Mouse (Mus musculus) intestine, postnatal 0 days (tissue): Measurements from ENCODE around the gene Hc. TPM values are rescaled to one million over a fixed set of nuclear protein-coding genes. Genes with fewer than 3 reads are reported as not detected.

ENCODE experiments used
- ATAC-seq: fragments of 200-750 bp; cut with Nextera tagmentation; 2 replicates; pipeline ENCODE4 v1.8.0; 2017; ENCODE audit warnings: mild to moderate bottlenecking, moderate TSS enrichment, moderate library complexity
- H3K27ac ChIP-seq: fragments of 300-500 bp; sonication (generic); 2 replicates; pipeline ENCODE4 v1.5.1; 2014; ENCODE audit warnings: mild to moderate bottlenecking, low read depth, low read length, moderate library complexity
- H3K27me3 ChIP-seq: fragments of 300-500 bp; sonication (generic); replicated peaks from 2 replicates; pipeline ENCODE4 v1.6.1; 2014; ENCODE audit warnings: low read length, mixed read lengths; ENCODE audit not compliant: control insufficient read depth, insufficient read depth
- H3K36me3 ChIP-seq: fragments of 300-500 bp; sonication (generic); 2 replicates; pipeline ENCODE4 v1.6.1; 2014; ENCODE audit warnings: mild to moderate bottlenecking, moderate library complexity; ENCODE audit not compliant: control insufficient read depth, insufficient read depth
- H3K4me1 ChIP-seq: fragments of 300-500 bp; sonication (generic); replicated peaks from 2 replicates; pipeline ENCODE4 v1.6.1; 2014; ENCODE audit warnings: antibody characterized with exemption, low read length, mixed read lengths; ENCODE audit not compliant: control insufficient read depth, insufficient read depth
- H3K4me2 ChIP-seq: fragments of 300-500 bp; sonication (generic); replicated peaks from 2 replicates; pipeline ENCODE4 v1.6.1; 2014; ENCODE audit warnings: low read depth, mild to moderate bottlenecking, moderate library complexity
- H3K4me3 ChIP-seq: fragments of 300-500 bp; sonication (generic); 2 replicates; pipeline ENCODE4 v1.5.1; 2014; ENCODE audit warnings: low read depth, low read length
- H3K9ac ChIP-seq: fragments of 300-500 bp; sonication (generic); 2 replicates; pipeline ENCODE4 v1.6.1; 2014; ENCODE audit warnings: mild to moderate bottlenecking, low read depth, low read length
- H3K9me3 ChIP-seq: fragments of 300-500 bp; sonication (generic); 2 replicates; pipeline ENCODE4 v1.6.1; 2016; ENCODE audit warnings: mixed run types; ENCODE audit not compliant: control insufficient read depth
- CTCF ChIP-seq: sonication (generic); IDR thresholded peaks from 2 replicates; pipeline ENCODE4 v1.5.1; 2016; ENCODE audit warnings: low read depth, mild to moderate bottlenecking, control low read depth, antibody characterized with exemption, moderate library complexity
- WGBS: fragments of 180-500 bp; shearing (Covaris S2); extraction: QIAGEN DNeasy Blood & Tissue Kit; methylation state at CpG from one replicate; pipeline ENCODE4 v1.1.7; 2014; 5-methylcytosine and 5-hydroxymethylcytosine counted together
- polyA plus RNA-seq: library from polyadenylated mRNA; unstranded; fragments of >200 nt; fragmentation: Nextera tagmentation; extraction: Ambion mirVana; gene quantifications from 2 replicates; pipeline ENCODE4 v1.2.1, GENCODE M21; 2015

Hc gene
- polyA plus RNA-seq, 1 experiment from 2014 or later, result 0.14 TPM

GRCm38 (mm10) chr2:35063333-35064030, 2.2 kb upstream of the Hc start:
- no peak overlapping the region for H3K9ac ChIP-seq
- H3K9me3 ChIP-seq, result no peaks in the 10 kb centered on the region
- WGBS, result 88% methylated on average over 6 of the region's 6 CpGs
- no peaks in the 10 kb centered on the region for H3K36me3 ChIP-seq
- no peak overlapping the region for H3K4me2 ChIP-seq
- no peak overlapping the region for H3K4me3 ChIP-seq
- ATAC-seq, result no peak
- H3K27ac ChIP-seq, result no peak overlapping the region
- H3K27me3 ChIP-seq, result no peaks in the 10 kb centered on the region
- TF ChIP-seq CTCF, result no peak
- no peaks in the 10 kb centered on the region for H3K4me1 ChIP-seq

- Histone ChIP-seq H3K36me3 (no peaks in the 10 kb centered on the region), H3K4me2 (no peak overlapping the region), H3K27ac (no peak overlapping the region), H3K9me3 (no peaks in the 10 kb centered on the region), H3K9ac (no peak overlapping the region), H3K4me3 (no peak overlapping the region), H3K27me3 (no peaks in the 10 kb centered on the region), H3K4me1 (no peaks in the 10 kb centered on the region)
- ATAC-seq, result no peak
- TF ChIP-seq CTCF, result no peak
- WGBS, result 52% methylated on average over 6 of the region's 6 CpGs
These were observed 341 bp downstream of the Hc start for GRCm38 (mm10) chr2:35060897-35061296.

- H3K4me3 ChIP-seq, result no peak overlapping the region
- TF ChIP-seq CTCF, result no peak
- WGBS, result 62% methylated on average over 5 of the region's 5 CpGs
These were observed 982 bp downstream of the Hc start for GRCm38 (mm10) chr2:35060256-35060655.

GRCm38 (mm10) chr2:35058325-35058724, 2.9 kb downstream of the Hc start:
- Histone ChIP-seq H3K27me3 (no peaks in the 10 kb centered on the region), H3K4me3 (no peak overlapping the region), H3K27ac (no peak overlapping the region), H3K9ac (no peak overlapping the region), H3K4me1 (no peaks in the 10 kb centered on the region), H3K9me3 (no peaks in the 10 kb centered on the region), H3K36me3 (no peaks in the 10 kb centered on the region), H3K4me2 (no peak overlapping the region)
- TF ChIP-seq CTCF, result no peak
- no peak for ATAC-seq
- WGBS, result 68% methylated on average over 2 of the region's 2 CpGs

More at GRCm38 (mm10) chr2:35060256-35060655, 982 bp downstream of the Hc start:
- H3K9me3 ChIP-seq, result no peaks in the 10 kb centered on the region
- ATAC-seq, result no peak
- no peak overlapping the region for H3K27ac ChIP-seq
- no peaks in the 10 kb centered on the region for H3K4me1 ChIP-seq
- H3K9ac ChIP-seq, result no peak overlapping the region
- no peaks in the 10 kb centered on the region for H3K27me3 ChIP-seq
- H3K36me3 ChIP-seq, result no peaks in the 10 kb centered on the region
- H3K4me2 ChIP-seq, result no peak overlapping the region

DNA sequence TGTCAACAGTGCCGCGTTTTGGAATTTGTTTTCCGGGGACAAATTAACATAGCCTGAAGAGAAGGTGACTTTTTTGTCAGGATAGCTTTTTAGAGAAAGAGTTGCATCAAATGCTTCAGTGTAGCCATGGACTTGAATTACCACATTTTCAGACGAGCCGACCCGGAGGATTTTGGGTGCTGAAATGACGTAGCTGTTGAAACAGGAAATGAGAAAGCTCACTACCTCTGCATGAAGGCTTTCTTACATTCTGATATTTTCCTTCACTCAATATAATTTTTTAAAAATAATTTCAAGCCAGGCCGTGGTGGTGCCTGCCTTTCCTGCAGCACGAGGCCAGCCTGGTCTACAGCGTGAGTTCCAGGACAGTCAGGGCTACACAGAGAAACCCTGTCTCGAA, 4.0 kb downstream of the Hc start:
- Histone ChIP-seq H3K4me3 (no peak overlapping the region), H3K9ac (no peak overlapping the region), H3K27me3 (no peaks in the 10 kb centered on the region), H3K9me3 (no peaks in the 10 kb centered on the region), H3K27ac (no peak overlapping the region), H3K4me1 (no peaks in the 10 kb centered on the region), H3K4me2 (no peak overlapping the region), H3K36me3 (no peaks in the 10 kb centered on the region)
- TF ChIP-seq CTCF, result no peak
- 85% methylated on average over 11 of the region's 11 CpGs for WGBS
- no peak for ATAC-seq

DNA sequence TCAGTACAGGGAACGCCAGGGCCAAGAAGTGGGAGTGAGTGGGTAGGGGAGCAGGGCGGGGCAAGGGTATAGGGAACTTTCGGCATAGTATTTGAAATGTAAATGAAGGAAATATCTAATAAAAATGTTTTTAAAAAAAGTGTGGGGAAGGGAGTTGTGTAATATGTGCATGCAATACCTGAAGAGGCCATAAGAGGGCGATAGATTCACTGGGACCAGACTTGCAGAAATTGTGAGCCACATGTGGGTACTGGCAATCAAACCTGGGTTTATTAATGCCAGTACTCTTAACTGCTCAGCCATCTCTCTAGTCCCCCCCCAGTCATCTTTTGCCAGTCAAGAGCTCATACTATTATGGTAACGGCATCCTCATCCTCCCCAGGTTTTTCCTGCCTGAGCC, 12.4 kb downstream of the Hc start:
- Histone ChIP-seq H3K9me3 (no peaks in the 10 kb centered on the region), H3K4me1 (no peaks in the 10 kb centered on the region), H3K4me3 (no peak overlapping the region), H3K9ac (no peak overlapping the region), H3K27me3 (no peaks in the 10 kb centered on the region), H3K4me2 (no peak overlapping the region), H3K27ac (no peak overlapping the region), H3K36me3 (no peaks in the 10 kb centered on the region)
- no peak for ATAC-seq
- TF ChIP-seq CTCF, result peak; percentile 79
- WGBS, result 36% methylated on average over 5 of the region's 5 CpGs
